Mouse (Mus musculus): ENCODE measurements around the gene R3hdm2.

- TF ChIP-seq CTCF (IDR thresholded peaks at IDR 0.05; ENCODE audit: insufficient read depth, low read depth, low read length) (no peak), POLR2A (IDR thresholded peaks at IDR 0.05; ENCODE audit: insufficient read depth, low read depth, low read length) (no peak)
Observed at GRCm38 (mm10) chr10:127480833-127481813, 101.0 kb downstream of the R3hdm2 start.
